In the genomic region with DNA sequence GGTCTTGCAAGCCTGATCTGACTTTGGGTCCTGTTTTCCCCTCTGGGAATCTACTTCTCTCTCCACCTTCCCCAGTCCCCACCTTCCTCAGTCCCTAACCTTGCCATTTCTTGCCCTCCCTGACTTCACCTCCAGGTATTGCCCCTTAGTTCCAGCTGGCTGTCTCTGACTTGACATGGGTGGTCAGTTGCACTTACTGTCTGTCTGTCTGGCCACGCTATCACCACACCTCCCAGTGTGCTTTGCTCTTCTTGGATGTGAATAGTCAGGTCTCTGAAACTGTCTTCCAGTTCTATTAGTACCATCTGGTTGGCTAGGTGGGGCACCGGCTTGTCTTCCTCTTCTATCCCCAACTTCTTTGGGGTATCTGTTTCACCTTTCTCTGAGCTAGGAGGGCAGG, we compare ENCODE assay signal across 8 mouse cellular contexts. TPM values are rescaled to one million over a fixed set of nuclear protein-coding genes. Genes with fewer than 3 reads are reported as not detected.
DNase-seq lines count a peak whose midpoint lies in the region; ATAC-seq and TF ChIP-seq lines count a peak whose summit lies in the region.

No protein-coding gene starts in this region.

- 0 out of 2 replicates have a peak overlapping the region, but pooled peaks have one; percentile 86 for H3K27ac ChIP-seq in forebrain, embryonic 15.5 days (replicated peaks)
- no peak overlapping the region for H3K27ac ChIP-seq in limb, embryonic 14.5 days (replicated peaks; ENCODE audit: low read depth, low read length)
- no peak overlapping the region for H3K27ac ChIP-seq in small intestine, adult 2 months (ENCODE audit: insufficient read depth, low read depth, low read length)

- no peak for TF ChIP-seq POLR2A in limb, embryonic 14.5 days (IDR thresholded peaks at IDR 0.05; ENCODE audit: borderline replicate concordance, extremely low read depth, insufficient read depth, insufficient read length)
- TF ChIP-seq POLR2A in small intestine, adult 2 months (IDR thresholded peaks at IDR 0.05; ENCODE audit: low read depth, low read length), result no peak

- H3K9ac ChIP-seq in forebrain, embryonic 15.5 days (replicated peaks), result peak overlapping the region; percentile 89
- H3K9ac ChIP-seq in limb, embryonic 14.5 days (ENCODE audit: low read depth, low read length, severe bottlenecking), result peak overlapping the region; percentile 86

- H3K36me3 ChIP-seq in megakaryocyte, embryonic 14.5 days (replicated peaks; ENCODE audit: low read length), result no peaks in the 10 kb centered on the region
- H3K36me3 ChIP-seq in forebrain, embryonic 15.5 days, result no peaks in the 10 kb centered on the region
- H3K36me3 ChIP-seq in limb, embryonic 14.5 days (ENCODE audit: control insufficient read depth, insufficient read depth, low read length), result no peaks in the 10 kb centered on the region
- H3K36me3 ChIP-seq in small intestine, adult 2 months (ENCODE audit: control insufficient read depth, insufficient read depth, low read length), result no peaks in the 10 kb centered on the region

- WGBS in forebrain, embryonic 15.5 days, result 14% methylated on average over 2 of the region's 2 CpGs
- WGBS in limb, embryonic 14.5 days, result 32% methylated on average over 2 of the region's 2 CpGs
- WGBS in small intestine, adult 2 months, result 20% methylated on average over 2 of the region's 2 CpGs

- H3K4me2 ChIP-seq in forebrain, embryonic 15.5 days (replicated peaks), result peak overlapping the region; percentile 97
- H3K4me2 ChIP-seq in limb, embryonic 14.5 days (replicated peaks; ENCODE audit: low read depth, low read length, severe bottlenecking), result peak overlapping the region; percentile 85

- no peak for DNase-seq in limb, embryonic 14.5 days (ENCODE audit: low spot score)
- no peak for DNase-seq in spleen, postnatal 36 days (ENCODE audit: low spot score in 2 of 2)
- no peak for DNase-seq in kidney, postnatal 4 days
- DNase-seq in layer of hippocampus, adult 11-12 months (ENCODE audit: low spot score), result no peak

- peaks cover 37% of the 10 kb centered on the region for H3K4me1 ChIP-seq in megakaryocyte, embryonic 14.5 days
- peaks cover 44% of the 10 kb centered on the region for H3K4me1 ChIP-seq in forebrain, embryonic 15.5 days
- H3K4me1 ChIP-seq in limb, embryonic 14.5 days (ENCODE audit: control insufficient read depth, insufficient read depth, low read length), result peaks cover 13% of the 10 kb centered on the region
- H3K4me1 ChIP-seq in small intestine, adult 2 months (ENCODE audit: control insufficient read depth, insufficient read depth, insufficient read length, low read length), result peaks cover 12% of the 10 kb centered on the region; the same call in 1 of the 2 replicates

- peak overlapping the region; percentile 91 for H3K4me3 ChIP-seq in megakaryocyte, embryonic 14.5 days (replicated peaks)
- peak overlapping the region; percentile 86 for H3K4me3 ChIP-seq in forebrain, embryonic 15.5 days
- peak overlapping the region; percentile 77 for H3K4me3 ChIP-seq in limb, embryonic 14.5 days (replicated peaks; ENCODE audit: low read length)
- H3K4me3 ChIP-seq in small intestine, adult 2 months (ENCODE audit: low read depth, low read length), result peak overlapping the region; percentile 88

- H3K9me3 ChIP-seq in megakaryocyte, embryonic 14.5 days, result no peaks in the 10 kb centered on the region
- no peaks in the 10 kb centered on the region for H3K9me3 ChIP-seq in forebrain, embryonic 15.5 days
- no peaks in the 10 kb centered on the region for H3K9me3 ChIP-seq in limb, embryonic 14.5 days (ENCODE audit: control insufficient read depth, low read length)

- TF ChIP-seq CTCF in small intestine, adult 2 months (IDR thresholded peaks at IDR 0.05; ENCODE audit: extremely low read depth, insufficient read length, insufficient replicate concordance, low read depth, low read length), result no peak

- no peak for ATAC-seq in megakaryocyte, adult 5-6 weeks (ENCODE audit: poor library complexity, severe bottlenecking)
- ATAC-seq in forebrain, embryonic 15.5 days (replicated peaks), result no peak
- ATAC-seq in limb, embryonic 14.5 days (ENCODE audit: low FRiP score, low read depth), result no peak

- H3K27me3 ChIP-seq in megakaryocyte, embryonic 14.5 days (replicated peaks), result peaks cover 78% of the 10 kb centered on the region
- H3K27me3 ChIP-seq in forebrain, embryonic 15.5 days, result no peaks in the 10 kb centered on the region
- H3K27me3 ChIP-seq in limb, embryonic 14.5 days (ENCODE audit: control insufficient read depth, insufficient read depth, low read length), result no peaks in the 10 kb centered on the region
- H3K27me3 ChIP-seq in small intestine, adult 2 months (ENCODE audit: control insufficient read depth, insufficient read depth, low read length), result no peaks in the 10 kb centered on the region

RNA-seq across cellular contexts. Expression of a gene that starts 1.2 kb away (rescaled TPM):
- polyA plus RNA-seq in megakaryocyte, embryonic 14.5 days (2012; ENCODE audit: insufficient read depth, low replicate concordance), result 0.38 TPM in 1 of 2 replicates, not detected in the other
- total RNA-seq in megakaryocyte, adult 5-6 weeks (2015), result 26.8 and 27.9 TPM in 2 replicates
- total RNA-seq in megakaryocyte, adult 5-6 weeks (2017), result 13.7 and 23.3 TPM in 2 replicates
- 2.0 and 2.5 TPM in 2 replicates for polyA plus RNA-seq in forebrain, embryonic 15.5 days (2015; fragmentation: Nextera tagmentation; extraction: Ambion mirVana)
- 9.9 and 13.0 TPM in 2 replicates for polyA plus RNA-seq in limb, embryonic 14.5 days (2012; rRNA removed)
- polyA plus RNA-seq in limb, embryonic 14.5 days (2014; fragmentation: Nextera tagmentation; extraction: Ambion mirVana), result 4.2 and 4.8 TPM in 2 replicates
- 1.9 and 2.9 TPM in 2 replicates for polyA plus RNA-seq in small intestine, adult 2 months (2012; rRNA removed)
